Mouse (Mus musculus): Measurements from ENCODE around the gene Strap. TPM values are rescaled to one million over a fixed set of nuclear protein-coding genes. Genes with fewer than 3 reads are reported as not detected.
"Not testable (repeated sequence)": the region's sequence is repeated elsewhere in the genome, so short reads cannot be mapped to it uniquely, and the experiment has no call there.

The Strap gene
- polyA plus RNA-seq, 1 experiment from 2014 or later, result 233 TPM

DNA sequence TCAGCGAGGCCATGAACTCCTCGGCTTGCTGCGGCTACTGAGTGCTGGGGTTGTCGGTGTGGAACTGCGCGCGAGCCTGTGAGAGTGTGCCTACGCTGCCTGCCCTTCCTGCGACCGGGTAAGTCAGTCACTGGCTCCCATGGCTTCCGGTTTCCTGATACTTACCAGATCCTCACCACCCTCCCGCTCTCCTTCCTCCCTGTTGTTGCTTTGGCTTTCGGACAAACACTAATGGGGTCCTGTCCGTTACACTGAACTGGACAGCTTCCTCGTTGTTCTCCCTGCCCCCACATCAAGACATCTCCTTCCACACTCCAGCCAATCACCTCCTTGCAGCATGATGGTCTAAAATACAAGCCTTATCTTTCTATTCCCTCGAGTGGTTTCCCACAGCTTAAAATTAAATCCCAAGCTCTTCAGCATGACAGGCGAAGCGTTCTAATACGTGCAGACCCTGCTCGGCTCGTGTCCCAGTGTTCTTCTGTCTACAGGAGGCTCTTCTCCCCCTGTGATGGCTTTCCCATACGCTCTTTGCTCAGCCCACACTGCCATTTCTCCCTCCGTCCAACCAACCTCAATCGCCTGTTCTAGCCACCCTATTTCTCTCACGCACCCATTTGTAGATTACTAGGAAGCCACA lies 30.5 kb upstream of the Strap start:
- no peaks in the 10 kb centered on the region for H3K9me3 ChIP-seq (replicated peaks)
- no peak overlapping the region for H3K4me3 ChIP-seq
- no peaks in the 10 kb centered on the region for H3K4me1 ChIP-seq
- DNase-seq (ENCODE audit: low spot score), result no peak
- H3K27me3 ChIP-seq (ENCODE audit: low read depth, poor library complexity, severe bottlenecking), result no peaks in the 10 kb centered on the region
- H3K27ac ChIP-seq (replicated peaks), result no peak overlapping the region
- H3K36me3 ChIP-seq, result no peaks in the 10 kb centered on the region
- WGBS, result 89% methylated on average over 25 of the region's 25 CpGs

- no peaks in the 10 kb centered on the region for H3K9me3 ChIP-seq (replicated peaks)
- DNase-seq (ENCODE audit: low spot score), result no peak
- H3K27me3 ChIP-seq (ENCODE audit: low read depth, poor library complexity, severe bottlenecking), result no peaks in the 10 kb centered on the region
- no peaks in the 10 kb centered on the region for H3K36me3 ChIP-seq
- no peak overlapping the region for H3K4me3 ChIP-seq
- H3K27ac ChIP-seq (replicated peaks), result no peak overlapping the region
- WGBS, result 93% methylated on average over 10 of the region's 10 CpGs
- no peaks in the 10 kb centered on the region for H3K4me1 ChIP-seq
Measured at GRCm38 (mm10) chr6:137706209-137706608, 28.7 kb upstream of the Strap start.

- not testable (repeated sequence) for H3K27me3 ChIP-seq (ENCODE audit: low read depth, poor library complexity, severe bottlenecking); H3K9me3 ChIP-seq (replicated peaks); H3K36me3 ChIP-seq; H3K4me3 ChIP-seq; DNase-seq (ENCODE audit: low spot score); H3K27ac ChIP-seq (replicated peaks)
- peaks cover 17% of the 10 kb centered on the region for H3K4me1 ChIP-seq
- 87% methylated on average over 13 of the region's 13 CpGs for WGBS
Measured at GRCm38 (mm10) chr6:137708726-137709405, 26.0 kb upstream of the Strap start.

GRCm38 (mm10) chr6:137710179-137711037 lies 24.5 kb upstream of the Strap start:
- no peak for DNase-seq (ENCODE audit: low spot score)
- Histone ChIP-seq H3K27ac (replicated peaks) (no peak overlapping the region), H3K4me3 (no peak overlapping the region), H3K9me3 (replicated peaks) (no peaks in the 10 kb centered on the region), H3K27me3 (ENCODE audit: low read depth, poor library complexity, severe bottlenecking) (no peaks in the 10 kb centered on the region), H3K36me3 (no peaks in the 10 kb centered on the region), H3K4me1 (peaks cover 17% of the 10 kb centered on the region)
- 90% methylated on average over 14 of the region's 14 CpGs for WGBS

DNA sequence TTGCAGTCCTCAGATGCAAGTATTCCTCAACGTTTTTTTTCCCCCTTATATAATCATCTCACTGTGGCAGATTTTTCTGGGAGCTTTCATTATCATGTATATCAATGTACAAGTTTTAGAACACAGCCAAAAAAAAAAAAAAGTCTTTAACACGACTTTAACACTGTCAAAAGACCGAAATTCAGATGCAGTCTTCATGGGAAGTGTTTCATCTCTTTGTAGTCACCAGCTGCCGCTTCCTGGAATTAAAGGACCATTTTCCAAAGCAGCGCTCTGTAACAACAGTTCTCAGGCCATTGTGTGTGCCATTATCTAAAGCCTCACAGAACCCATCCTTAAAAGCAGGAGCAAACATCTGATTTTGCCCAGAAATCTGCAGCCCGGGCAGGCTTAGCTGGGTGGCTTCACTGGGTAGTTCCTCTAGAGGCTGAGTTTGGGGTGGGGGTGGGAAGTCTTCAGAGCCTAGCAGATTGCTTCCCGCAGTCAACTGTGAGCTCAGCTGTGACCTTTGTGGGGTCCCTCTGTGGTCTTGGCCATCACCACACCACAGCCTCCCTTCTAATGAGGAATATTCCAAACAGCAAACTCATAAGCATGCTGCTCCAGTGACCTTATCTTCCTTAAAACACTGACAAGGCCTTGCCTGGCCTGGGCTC lies 22.1 kb upstream of the Strap start:
- Histone ChIP-seq H3K4me1 (peaks cover 17% of the 10 kb centered on the region), H3K9me3 (replicated peaks) (no peaks in the 10 kb centered on the region), H3K4me3 (no peak overlapping the region), H3K27me3 (ENCODE audit: low read depth, poor library complexity, severe bottlenecking) (no peaks in the 10 kb centered on the region), H3K27ac (replicated peaks) (peak overlapping the region; percentile 82), H3K36me3 (no peaks in the 10 kb centered on the region)
- WGBS, result 44% methylated on average over 7 of the region's 7 CpGs
- peak; percentile 29 for DNase-seq (ENCODE audit: low spot score)

DNA sequence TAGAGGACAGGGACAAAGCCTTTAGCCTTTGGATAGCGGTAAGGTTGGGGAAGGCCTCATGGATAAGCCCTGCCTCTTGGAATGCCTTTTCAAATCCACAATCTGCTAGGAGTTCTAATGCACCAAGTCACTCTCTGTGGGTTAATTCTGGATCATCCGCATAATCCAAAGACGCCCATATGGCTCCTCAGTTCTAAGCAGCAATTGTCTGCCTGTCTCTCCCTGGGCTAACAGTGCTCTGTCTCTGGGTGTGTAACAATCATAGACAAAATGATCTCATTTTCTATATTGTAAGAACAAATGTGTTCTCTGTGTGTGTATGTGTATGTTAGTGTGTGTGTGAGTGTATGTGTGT lies 21.6 kb upstream of the Strap start:
- Histone ChIP-seq H3K27ac (replicated peaks) (peak overlapping the region; percentile 82), H3K4me1 (peaks cover 17% of the 10 kb centered on the region), H3K27me3 (ENCODE audit: low read depth, poor library complexity, severe bottlenecking) (no peaks in the 10 kb centered on the region), H3K36me3 (no peaks in the 10 kb centered on the region), H3K9me3 (replicated peaks) (no peaks in the 10 kb centered on the region), H3K4me3 (no peak overlapping the region)
- 69% methylated on average over 3 of the region's 3 CpGs for WGBS
- DNase-seq (ENCODE audit: low spot score), result no peak

- Histone ChIP-seq H3K36me3 (no peaks in the 10 kb centered on the region), H3K4me3 (no peak overlapping the region), H3K27ac (replicated peaks) (no peak overlapping the region), H3K9me3 (replicated peaks) (no peaks in the 10 kb centered on the region), H3K4me1 (peaks cover 17% of the 10 kb centered on the region), H3K27me3 (ENCODE audit: low read depth, poor library complexity, severe bottlenecking) (no peaks in the 10 kb centered on the region)
- DNase-seq (ENCODE audit: low spot score), result no peak
- 83% methylated on average over 5 of the region's 5 CpGs for WGBS
Measured at GRCm38 (mm10) chr6:137716802-137717201, 18.1 kb upstream of the Strap start.

- no peak overlapping the region for H3K27ac ChIP-seq (replicated peaks)
- 91% methylated on average over 15 of the region's 15 CpGs for WGBS
- H3K4me1 ChIP-seq, result no peaks in the 10 kb centered on the region
- no peaks in the 10 kb centered on the region for H3K36me3 ChIP-seq
- no peak for DNase-seq (ENCODE audit: low spot score)
- no peaks in the 10 kb centered on the region for H3K9me3 ChIP-seq (replicated peaks)
- no peak overlapping the region for H3K4me3 ChIP-seq
- H3K27me3 ChIP-seq (ENCODE audit: low read depth, poor library complexity, severe bottlenecking), result no peaks in the 10 kb centered on the region
Measured at GRCm38 (mm10) chr6:137722220-137722931, 12.5 kb upstream of the Strap start.

DNA sequence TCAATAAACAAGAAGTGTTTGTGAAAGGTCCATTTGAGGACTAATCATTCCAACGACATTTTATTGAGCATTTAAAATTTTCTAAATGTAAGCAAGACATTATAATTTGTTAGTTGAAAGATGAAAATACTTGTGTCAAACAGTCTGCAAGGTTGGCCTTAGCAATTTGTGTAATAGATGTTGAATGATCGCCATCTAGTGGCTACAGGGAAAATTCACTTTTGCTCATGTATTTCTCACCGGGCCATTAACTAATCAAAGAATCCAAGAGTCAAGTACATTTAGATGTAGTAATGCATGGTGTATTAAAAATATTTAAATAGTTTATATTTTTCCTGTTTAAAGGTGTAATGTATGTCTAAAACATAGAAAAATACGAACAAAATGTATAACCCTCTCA lies 11.0 kb upstream of the Strap start:
- Histone ChIP-seq H3K4me1 (no peaks in the 10 kb centered on the region), H3K9me3 (replicated peaks) (no peaks in the 10 kb centered on the region), H3K36me3 (no peaks in the 10 kb centered on the region), H3K27ac (replicated peaks) (no peak overlapping the region), H3K4me3 (no peak overlapping the region), H3K27me3 (ENCODE audit: low read depth, poor library complexity, severe bottlenecking) (no peaks in the 10 kb centered on the region)
- 6% methylated on average over 4 of the region's 4 CpGs for WGBS
- no peak for DNase-seq (ENCODE audit: low spot score)

GRCm38 (mm10) chr6:137734460-137734845 lies 425 bp upstream of the Strap start:
- peaks cover 30% of the 10 kb centered on the region for H3K36me3 ChIP-seq
- H3K4me1 ChIP-seq, result peaks cover 18% of the 10 kb centered on the region
- no peaks in the 10 kb centered on the region for H3K9me3 ChIP-seq (replicated peaks)
- H3K27me3 ChIP-seq (ENCODE audit: low read depth, poor library complexity, severe bottlenecking), result peaks cover 7% of the 10 kb centered on the region; the same call in 1 of the 2 replicates
- H3K27ac ChIP-seq (replicated peaks), result peak overlapping the region; percentile 94
- no peak for DNase-seq (ENCODE audit: low spot score)
- WGBS, result 14% methylated on average over 7 of the region's 7 CpGs
- peak overlapping the region; percentile 90 for H3K4me3 ChIP-seq

GRCm38 (mm10) chr6:137735671-137736238 lies 877 bp downstream of the Strap start:
- H3K27ac ChIP-seq (replicated peaks), result peak overlapping the region; percentile 94
- WGBS, result 11% methylated on average over 17 of the region's 17 CpGs

GRCm38 (mm10) chr6:137740972-137741371 lies 6.1 kb downstream of the Strap start:
- Histone ChIP-seq H3K4me3 (no peak overlapping the region), H3K36me3 (peaks cover 95% of the 10 kb centered on the region), H3K27ac (replicated peaks) (no peak overlapping the region), H3K9me3 (replicated peaks) (no peaks in the 10 kb centered on the region), H3K27me3 (ENCODE audit: low read depth, poor library complexity, severe bottlenecking) (no peaks in the 10 kb centered on the region), H3K4me1 (peaks cover 10% of the 10 kb centered on the region)
- WGBS, result 93% methylated on average over 2 of the region's 2 CpGs
- no peak for DNase-seq (ENCODE audit: low spot score)

More at GRCm38 (mm10) chr6:137735671-137736238, 877 bp downstream of the Strap start:
- H3K4me1 ChIP-seq, result peaks cover 18% of the 10 kb centered on the region
- H3K4me3 ChIP-seq, result peak overlapping the region; percentile 90
- H3K36me3 ChIP-seq, result peaks cover 43% of the 10 kb centered on the region
- H3K9me3 ChIP-seq (replicated peaks), result no peaks in the 10 kb centered on the region
- H3K27me3 ChIP-seq (ENCODE audit: low read depth, poor library complexity, severe bottlenecking), result peaks cover 7% of the 10 kb centered on the region; the same call in 1 of the 2 replicates
- DNase-seq (ENCODE audit: low spot score), result no peak
